Mouse (Mus musculus) small intestine, adult 2 months (tissue): ENCODE measurements around the gene Bub1b. TPM values are rescaled to one million over a fixed set of nuclear protein-coding genes. Genes with fewer than 3 reads are reported as not detected.
A peak's percentile ranks its signal among the peaks of the same experiment; 100 is the strongest.
"Not testable (repeated sequence)": the region's sequence is repeated elsewhere in the genome, so short reads cannot be mapped to it uniquely, and the experiment has no call there.

ENCODE experiments used
- H3K27ac ChIP-seq: fragments of 200-500 bp; 2 replicates; pipeline ENCODE4 v1.5.1; 2012; ENCODE audit warnings: low read depth, low read length, control low read depth, inconsistent platforms; ENCODE audit not compliant: insufficient read depth
- H3K27me3 ChIP-seq: fragments of 200-500 bp; 2 replicates; pipeline ENCODE4 v1.6.1; 2012; ENCODE audit warnings: mild to moderate bottlenecking, moderate library complexity, low read length, inconsistent platforms; ENCODE audit not compliant: control insufficient read depth, insufficient read depth
- H3K36me3 ChIP-seq: fragments of 200-500 bp; 2 replicates; pipeline ENCODE4 v1.6.1; 2012; ENCODE audit warnings: mild to moderate bottlenecking, low read length, control low read depth, inconsistent platforms; ENCODE audit not compliant: control insufficient read depth, insufficient read depth
- H3K4me1 ChIP-seq: fragments of 200-500 bp; 2 replicates; pipeline ENCODE4 v1.6.1; 2012; ENCODE audit warnings: low read length, inconsistent platforms, mixed read lengths; ENCODE audit not compliant: control insufficient read depth, insufficient read depth, insufficient read length
- H3K4me3 ChIP-seq: fragments of 200-500 bp; 2 replicates; pipeline ENCODE4 v1.5.1; 2012; ENCODE audit warnings: low read depth, mild to moderate bottlenecking, control low read depth, inconsistent platforms, low read length, moderate library complexity
- CTCF ChIP-seq: fragments of 200-500 bp; IDR thresholded peaks from 2 replicates; pipeline ENCODE4 v1.5.1; 2012; ENCODE audit warnings: low read depth, mild to moderate bottlenecking, control low read depth, inconsistent platforms, low read length, moderate library complexity, mixed read lengths; ENCODE audit not compliant: insufficient replicate concordance, insufficient read length; ENCODE audit errors: extremely low read depth
- POLR2A ChIP-seq: fragments of 200-500 bp; IDR thresholded peaks from 2 replicates; pipeline ENCODE4 v1.6.1; 2012; ENCODE audit warnings: low read depth, mild to moderate bottlenecking, control low read depth, inconsistent platforms, low read length, moderate library complexity
- WGBS: fragments of 180-500 bp; shearing (Covaris S2); methylation state at CpG from one replicate; pipeline ENCODE4 v1.1.7; 2018; 5-methylcytosine and 5-hydroxymethylcytosine counted together
- polyA plus RNA-seq: library from polyadenylated mRNA; depleted of rRNA; stranded (reverse); fragments of >200 nt; gene quantifications from 2 replicates; pipeline ENCODE4 v1.2.3, GENCODE M21; 2012

Gene Bub1b
- polyA plus RNA-seq, 1 experiment, result 4.1 TPM

- no peaks in the 10 kb centered on the region for H3K4me1 ChIP-seq
- TF ChIP-seq POLR2A (no peak), CTCF (no peak)
- peaks cover 16% of the 10 kb centered on the region for H3K36me3 ChIP-seq
- H3K4me3 ChIP-seq, result no peak overlapping the region
- H3K27ac ChIP-seq, result no peak overlapping the region
- 89% methylated on average over 8 of the region's 8 CpGs for WGBS
- no peaks in the 10 kb centered on the region for H3K27me3 ChIP-seq
Observed at GRCm38 (mm10) chr2:118638686-118639085, 40.7 kb downstream of the Bub1b start.

- WGBS, result 80% methylated on average over 2 of the region's 2 CpGs
- no peaks in the 10 kb centered on the region for H3K27me3 ChIP-seq
- TF ChIP-seq POLR2A, result no peak
- TF ChIP-seq CTCF, result no peak
- H3K4me1 ChIP-seq, result no peaks in the 10 kb centered on the region
- H3K27ac ChIP-seq, result no peak overlapping the region
- peaks cover 9% of the 10 kb centered on the region for H3K36me3 ChIP-seq
- H3K4me3 ChIP-seq, result no peak overlapping the region
Observed at GRCm38 (mm10) chr2:118641147-118641546, 43.1 kb downstream of the Bub1b start.

GRCm38 (mm10) chr2:118642431-118642830, 44.4 kb downstream of the Bub1b start:
- Histone ChIP-seq H3K4me1 (no peaks in the 10 kb centered on the region), H3K27ac (no peak overlapping the region), H3K27me3 (no peaks in the 10 kb centered on the region), H3K36me3 (peaks cover 9% of the 10 kb centered on the region), H3K4me3 (no peak overlapping the region)
- TF ChIP-seq POLR2A (no peak), CTCF (no peak)
- WGBS, result 83% methylated on average over 3 of the region's 3 CpGs

DNA sequence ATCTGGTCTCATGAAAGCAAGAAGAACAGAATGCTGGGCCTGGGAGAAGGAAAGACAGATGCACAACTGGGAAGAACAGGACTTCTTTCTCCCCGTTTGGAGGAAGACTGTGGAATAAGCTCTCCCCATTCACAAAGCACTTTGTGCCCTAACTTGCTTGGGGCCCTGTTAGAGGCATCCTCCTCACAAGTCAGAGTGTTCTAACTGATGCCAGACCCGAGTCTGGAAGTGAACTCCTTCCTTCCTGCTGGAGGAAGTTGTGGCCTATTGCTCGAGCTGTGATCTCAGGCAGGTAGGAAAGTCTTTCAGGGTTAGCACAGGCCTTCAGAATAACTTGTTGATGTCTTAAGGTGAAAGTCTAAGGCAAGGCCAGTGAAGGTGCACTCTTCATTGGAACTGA, 44.9 kb downstream of the Bub1b start:
- 65% methylated on average over 3 of the region's 3 CpGs for WGBS
- Histone ChIP-seq H3K27me3 (no peaks in the 10 kb centered on the region), H3K4me3 (no peak overlapping the region), H3K36me3 (peaks cover 9% of the 10 kb centered on the region), H3K4me1 (no peaks in the 10 kb centered on the region), H3K27ac (no peak overlapping the region)
- TF ChIP-seq CTCF, result no peak

- H3K4me1 ChIP-seq, result no peaks in the 10 kb centered on the region
- H3K27ac ChIP-seq, result no peak overlapping the region
- no peaks in the 10 kb centered on the region for H3K27me3 ChIP-seq
- no peak overlapping the region for H3K4me3 ChIP-seq
- no peaks in the 10 kb centered on the region for H3K36me3 ChIP-seq
- TF ChIP-seq CTCF, result no peak
- no peak for TF ChIP-seq POLR2A
- 86% methylated on average over 5 of the region's 5 CpGs for WGBS
Observed at GRCm38 (mm10) chr2:118646665-118647064, 48.7 kb downstream of the Bub1b start.

DNA sequence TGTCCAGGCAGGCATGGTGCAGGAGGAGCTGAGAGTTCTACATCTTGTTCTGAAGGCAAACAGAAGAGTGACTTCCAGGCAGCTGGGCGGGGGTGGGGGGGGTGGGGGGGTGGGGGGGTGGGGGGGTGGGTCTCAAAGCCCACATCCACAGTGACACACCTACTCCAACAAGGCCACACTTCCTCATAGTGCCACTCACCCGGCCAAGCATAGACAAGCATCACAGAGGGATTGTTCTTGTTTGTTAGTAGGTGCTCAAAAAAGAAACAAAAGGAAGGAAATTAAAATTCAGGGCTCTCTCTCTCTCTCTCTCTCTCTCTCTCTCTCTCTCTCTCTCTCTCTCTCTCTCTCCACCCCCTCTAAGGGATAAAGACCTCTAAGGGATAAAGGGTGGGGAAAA, 52.7 kb downstream of the Bub1b start:
- H3K4me3 ChIP-seq, H3K4me1 ChIP-seq, H3K27ac ChIP-seq, H3K27me3 ChIP-seq, H3K36me3 ChIP-seq: not testable (repeated sequence)
- WGBS, result 36% methylated on average over 2 of the region's 2 CpGs

DNA sequence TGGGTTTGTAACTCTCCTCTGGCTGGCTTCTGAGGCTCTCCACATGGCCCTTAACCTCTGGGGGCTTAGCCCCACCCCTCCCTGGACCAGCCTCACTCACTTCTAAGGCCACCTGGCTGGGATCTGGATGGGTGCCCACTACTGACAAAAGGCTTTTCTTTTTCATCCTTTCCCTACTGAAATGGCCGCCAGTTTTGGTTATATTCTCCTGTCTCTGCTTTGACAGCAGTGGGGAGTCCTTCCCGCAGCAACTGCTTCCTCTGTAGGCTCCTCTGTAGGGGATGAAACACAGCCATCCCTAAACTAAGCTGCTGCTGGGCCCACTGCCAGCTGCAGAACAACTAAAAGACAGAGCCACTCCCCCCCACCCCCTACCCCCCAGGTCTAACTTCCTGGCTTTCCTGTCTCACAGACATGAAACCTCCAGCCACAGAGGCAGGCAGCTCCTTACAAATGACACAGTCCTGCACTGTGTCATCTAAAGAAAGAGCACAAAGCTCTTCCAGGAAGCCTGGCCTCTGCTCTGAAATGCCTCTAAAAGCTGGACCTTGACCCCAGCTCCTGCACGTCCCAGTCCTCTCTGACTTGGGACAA, 58.8 kb downstream of the Bub1b start:
- TF ChIP-seq POLR2A (no peak), CTCF (no peak)
- no peak overlapping the region for H3K4me3 ChIP-seq
- H3K4me1 ChIP-seq, result peaks cover 32% of the 10 kb centered on the region
- H3K36me3 ChIP-seq, result no peaks in the 10 kb centered on the region
- peak overlapping the region; percentile 69 for H3K27ac ChIP-seq
- WGBS, result 11% methylated on average over 3 of the region's 3 CpGs
- no peaks in the 10 kb centered on the region for H3K27me3 ChIP-seq

DNA sequence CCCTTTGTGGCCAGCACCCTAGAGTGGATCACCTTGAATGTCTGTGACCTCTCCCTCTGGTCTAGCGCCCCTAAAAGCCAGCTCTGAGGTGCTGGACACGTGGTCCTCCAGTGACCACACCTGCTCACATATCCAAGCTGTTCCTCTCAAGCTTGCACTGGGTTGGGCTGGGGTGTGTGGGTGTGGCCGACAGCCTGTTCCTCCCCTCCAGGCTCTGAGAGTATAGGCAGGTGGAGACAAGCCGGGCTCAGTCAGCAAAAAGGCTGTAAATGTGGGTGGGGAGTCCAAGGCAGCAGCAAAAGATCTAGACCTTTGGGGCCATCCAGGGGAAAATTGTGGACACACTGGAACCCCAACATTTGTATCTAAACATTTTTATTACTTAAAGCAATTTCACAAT, 60.4 kb downstream of the Bub1b start:
- no peak overlapping the region for H3K27ac ChIP-seq
- no peaks in the 10 kb centered on the region for H3K36me3 ChIP-seq
- H3K27me3 ChIP-seq, result no peaks in the 10 kb centered on the region
- 16% methylated on average over 4 of the region's 4 CpGs for WGBS
- no peak overlapping the region for H3K4me3 ChIP-seq
- TF ChIP-seq CTCF (no peak), POLR2A (no peak)
- H3K4me1 ChIP-seq, result peaks cover 44% of the 10 kb centered on the region
